Mouse (Mus musculus): Measurements from ENCODE around the gene Gm20905. TPM values are rescaled to one million over a fixed set of nuclear protein-coding genes. Genes with fewer than 3 reads are reported as not detected.
"Not testable (repeated sequence)": the region's sequence is repeated elsewhere in the genome, so short reads cannot be mapped to it uniquely, and the experiment has no call there.

Gene Gm20905
- polyA plus RNA-seq (2012; rRNA removed), result not detected in 2 replicates

- WGBS, result no CpG with 5 or more reads among the region's 6 CpGs
- not testable (repeated sequence) for H3K4me1 ChIP-seq (ENCODE audit: control insufficient read depth, insufficient read depth, insufficient read length); DNase-seq (ENCODE audit: low read depth in 1 of 2, low spot score in 2 of 2)
Measured at GRCm38 (mm10) chrY:37259503-37259902, at the start of gene Gm20905. Gene Gm20905 (minus strand): TSS chrY:37259603.

More at GRCm38 (mm10) chrY:37259503-37259902, at the start of gene Gm20905:
- not testable (repeated sequence) for H3K36me3 ChIP-seq (ENCODE audit: control insufficient read depth, insufficient read depth, low read length); H3K27me3 ChIP-seq (ENCODE audit: control insufficient read depth, insufficient read depth, low read length); H3K4me3 ChIP-seq (ENCODE audit: extremely low read depth, insufficient read depth, insufficient read length); H3K27ac ChIP-seq (ENCODE audit: insufficient read depth, low read length)

All from spleen, adult 2 months (tissue).